Mouse (Mus musculus) ovary, adult 18-20 months (tissue): ENCODE measurements around the gene Cfap157.

Source experiments
- DNase-seq: peaks from one replicate; pipeline ENCODE4 v3.0.0; 2022; ENCODE audit warnings: low spot score, mixed read lengths

The Cfap157 gene

DNA sequence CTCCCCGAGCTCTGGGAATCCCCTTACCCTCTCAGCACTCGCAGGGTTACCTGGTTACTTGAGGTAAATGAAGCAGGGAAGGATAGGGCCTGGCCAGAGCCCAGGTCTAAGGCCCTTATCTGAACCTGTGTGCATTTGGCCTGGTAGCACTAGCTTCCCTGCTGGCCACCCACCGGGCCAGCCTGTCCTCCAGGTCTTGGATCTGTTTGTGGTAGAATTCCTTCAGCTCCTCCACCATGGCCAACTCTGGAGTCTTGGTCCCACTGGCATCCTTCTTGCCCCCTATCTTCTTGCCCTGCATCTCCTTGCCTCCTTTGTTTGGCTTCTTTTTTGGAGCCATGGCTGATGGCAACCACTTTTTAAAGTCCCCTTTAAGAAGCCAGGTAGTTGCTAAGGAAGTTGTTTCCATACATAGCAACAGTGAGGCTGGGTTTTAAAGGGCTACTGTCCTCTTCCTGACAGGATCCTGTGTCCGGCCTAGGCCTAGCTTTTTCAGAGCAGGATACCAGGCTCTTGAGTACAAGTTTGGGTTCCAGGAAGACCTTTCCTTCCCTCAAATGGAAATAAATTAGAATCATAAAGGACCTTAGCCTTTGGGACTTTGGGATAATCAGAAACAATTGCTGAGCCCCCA, at the start of gene Cfap157:
Gene Cfap157, minus strand, starts transcription at position 381 of the 634 bp plus-strand sequence.
- DNase-seq, result no peak

DNA sequence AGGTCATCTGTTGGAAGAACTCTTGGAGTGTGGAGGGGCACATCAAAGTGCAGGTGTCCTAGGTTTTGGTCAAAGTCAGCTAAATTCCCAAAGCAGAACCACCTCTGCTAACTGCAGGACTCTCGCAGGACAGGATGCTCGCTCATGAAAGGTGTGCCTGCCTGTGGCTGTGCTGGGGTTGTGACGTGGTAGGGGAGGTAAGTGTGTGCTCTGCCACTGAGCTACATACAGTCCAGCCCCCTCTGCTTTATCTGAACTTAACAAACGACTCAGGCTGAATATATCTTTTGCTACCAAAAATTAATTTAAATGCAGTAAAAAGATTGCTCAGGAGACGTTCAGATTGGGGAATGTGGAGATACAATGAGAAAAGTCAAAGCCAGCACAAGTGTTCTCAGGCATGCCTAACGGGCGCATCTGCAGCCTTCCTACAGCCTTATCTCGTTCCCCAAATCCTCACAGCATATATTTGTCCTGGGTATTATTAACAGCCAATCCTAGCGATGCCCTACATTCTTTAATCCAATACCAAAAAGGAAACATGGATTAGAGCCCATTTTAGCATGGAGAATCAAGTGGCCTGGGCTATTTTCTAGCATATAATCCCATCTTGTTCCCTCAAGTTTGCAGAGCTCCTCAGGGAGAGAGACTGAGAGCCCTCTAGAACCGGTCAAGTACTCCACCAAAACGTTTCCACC, 44.9 kb upstream of the Cfap157 start:
- DNase-seq, result no peak

DNA sequence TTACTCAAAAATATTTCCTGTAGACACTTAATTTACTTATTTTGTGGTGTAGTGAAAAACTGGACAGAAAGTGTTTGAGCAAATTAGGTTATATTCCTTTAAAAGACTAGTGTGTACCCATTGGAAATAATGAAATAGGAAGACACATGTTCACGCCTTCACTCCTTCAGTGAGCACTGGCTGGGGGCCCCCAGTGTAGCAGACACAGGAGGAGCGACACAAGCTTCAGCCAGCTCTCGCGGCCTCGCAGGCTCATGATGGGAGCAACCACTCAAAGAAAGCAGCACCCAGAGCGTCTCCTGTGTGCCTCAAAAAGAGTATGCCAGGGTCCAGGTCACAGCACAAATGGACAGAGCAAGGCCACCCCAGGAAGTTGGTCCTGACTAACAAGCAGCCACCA, 41.6 kb upstream of the Cfap157 start:
- DNase-seq, result no peak

- DNase-seq, result no peak
Measured at GRCm38 (mm10) chr2:32824778-32825177, 40.5 kb upstream of the Cfap157 start.

GRCm38 (mm10) chr2:32824181-32824580, 40.0 kb upstream of the Cfap157 start:
- no peak for DNase-seq

GRCm38 (mm10) chr2:32823579-32824154, 39.4 kb upstream of the Cfap157 start:
- DNase-seq, result no peak

- DNase-seq, result no peak
Measured at GRCm38 (mm10) chr2:32823153-32823552, 38.9 kb upstream of the Cfap157 start.

- DNase-seq, result no peak
Measured at GRCm38 (mm10) chr2:32822643-32823042, 38.4 kb upstream of the Cfap157 start.

DNA sequence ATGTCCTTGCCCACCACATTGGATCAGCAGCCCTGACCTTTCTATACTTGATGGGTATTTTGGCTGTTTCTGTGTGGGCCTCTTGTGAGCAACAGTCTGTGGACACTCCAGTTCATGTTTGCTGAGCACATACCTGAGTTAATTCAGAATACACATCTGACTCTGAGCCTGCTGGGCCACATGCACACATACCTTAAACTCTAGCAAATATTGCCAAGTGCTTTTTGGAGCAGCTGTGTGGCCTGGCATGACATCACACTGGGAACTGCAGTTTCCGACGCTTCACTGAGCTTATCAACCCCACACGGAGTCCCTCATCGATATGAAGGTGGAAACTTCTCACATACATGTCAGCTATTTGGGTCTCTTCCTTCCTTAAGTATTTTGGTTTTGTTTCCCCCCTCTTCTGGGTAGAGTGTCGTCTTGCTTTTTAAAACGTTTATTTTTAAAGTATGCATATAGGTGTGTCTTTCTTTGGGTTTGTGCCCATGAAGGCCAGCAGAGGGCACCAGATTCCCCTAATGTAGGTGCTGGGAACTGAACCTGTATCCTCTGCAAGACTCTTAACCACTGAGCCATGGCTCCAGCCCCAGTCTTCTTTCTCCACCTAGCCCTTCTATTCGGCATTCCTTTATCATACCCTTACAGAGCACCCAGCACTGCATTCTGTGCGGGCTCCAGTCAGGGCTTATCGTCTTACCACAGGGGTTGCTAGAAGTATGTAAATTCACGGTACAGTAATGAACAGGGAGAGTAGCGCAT, 37.0 kb upstream of the Cfap157 start:
- no peak for DNase-seq

- no peak for DNase-seq
Measured at GRCm38 (mm10) chr2:32818208-32818607, 34.0 kb upstream of the Cfap157 start.

- DNase-seq, result no peak
Measured at GRCm38 (mm10) chr2:32817589-32817988, 33.4 kb upstream of the Cfap157 start.

DNA sequence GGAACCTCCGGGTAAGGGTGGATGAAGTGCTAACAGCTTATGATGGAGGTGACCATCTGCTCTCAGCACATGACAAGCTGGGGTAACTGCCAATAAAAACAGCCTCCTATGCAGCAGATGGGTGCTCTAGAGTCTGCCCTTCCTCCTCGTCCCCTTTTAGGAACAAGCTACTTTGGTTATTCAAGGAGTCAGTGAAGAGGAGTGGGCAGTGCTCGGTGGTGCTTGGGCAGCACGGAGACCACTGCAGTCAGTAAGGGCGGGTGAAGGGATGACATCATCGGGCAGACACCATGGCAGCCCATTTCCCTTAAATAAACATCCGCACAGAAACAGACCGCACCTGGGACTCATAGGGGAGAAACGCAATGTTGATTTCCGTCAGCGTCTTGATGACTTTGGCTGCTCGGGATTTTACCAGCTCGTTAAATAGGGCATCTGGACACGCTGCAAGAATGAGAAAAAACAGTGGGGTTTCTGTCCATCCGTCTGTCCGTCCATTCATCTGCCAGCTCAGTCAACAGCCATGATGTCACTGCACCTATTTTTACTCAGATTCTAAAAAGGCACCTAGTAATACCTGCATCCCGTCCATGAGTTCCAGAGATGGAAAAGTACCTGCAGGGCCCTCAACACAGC, 32.8 kb upstream of the Cfap157 start:
- no peak for DNase-seq

- DNase-seq, result no peak
Measured at GRCm38 (mm10) chr2:32816497-32816896, 32.3 kb upstream of the Cfap157 start.

DNA sequence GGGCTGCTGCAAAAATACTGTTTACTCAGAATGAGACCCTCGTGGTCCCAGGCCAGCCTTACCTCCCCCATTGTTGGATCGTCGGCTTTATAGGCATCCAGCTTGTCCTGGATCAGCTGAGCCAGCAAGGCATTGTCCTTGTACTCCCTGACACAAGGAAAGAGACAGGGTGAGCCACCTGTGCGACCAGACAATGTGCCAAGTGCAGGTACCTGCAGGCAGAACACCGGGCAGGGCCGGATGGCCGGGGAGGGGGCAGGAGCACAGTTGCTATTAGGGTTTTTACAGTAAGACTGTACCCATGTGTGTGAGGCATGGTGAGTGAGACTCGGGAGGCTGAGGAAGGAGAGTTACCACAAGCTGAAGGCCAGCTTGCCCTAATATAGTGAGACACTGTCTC, 27.7 kb upstream of the Cfap157 start:
- DNase-seq, result no peak

DNA sequence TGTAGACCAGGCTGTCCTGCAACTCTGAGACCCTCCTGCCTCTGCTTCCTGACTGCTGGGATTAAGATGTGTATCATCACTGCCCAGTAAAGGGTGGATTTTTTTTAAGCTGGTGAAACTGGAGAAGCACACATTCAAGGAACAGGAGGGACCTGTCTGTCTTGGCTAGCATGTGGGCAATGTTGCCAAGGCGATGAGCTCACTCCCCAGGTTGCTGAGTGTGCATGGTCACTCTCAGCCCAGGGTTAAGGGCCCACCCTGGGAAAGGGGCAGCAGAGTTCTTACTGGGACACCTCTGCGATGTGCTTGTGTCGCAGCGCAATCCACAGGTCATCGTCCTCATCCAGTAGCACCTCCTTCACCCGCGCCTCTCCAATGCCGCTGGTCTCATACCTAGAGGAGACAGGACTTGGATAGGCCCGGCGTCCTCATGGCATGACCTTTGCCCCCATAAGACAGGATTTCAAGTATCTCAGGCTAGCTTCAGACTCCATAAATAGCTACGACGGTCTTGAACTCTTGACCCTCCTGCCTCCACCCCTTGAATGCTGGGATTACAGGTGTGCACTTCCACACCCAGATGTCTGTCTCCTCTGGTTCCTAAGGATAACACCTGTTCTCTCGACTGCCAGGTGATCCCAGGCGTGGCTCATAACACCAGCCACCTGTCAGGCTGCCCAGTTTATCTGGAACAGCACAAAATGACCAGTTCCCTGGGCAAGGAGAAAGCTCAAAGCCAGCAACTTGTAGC, 24.8 kb upstream of the Cfap157 start:
- DNase-seq, result no peak

GRCm38 (mm10) chr2:32798251-32798962, 14.2 kb upstream of the Cfap157 start:
- DNase-seq, result no peak

- no peak for DNase-seq
Measured at GRCm38 (mm10) chr2:32795748-32796418, 11.7 kb upstream of the Cfap157 start.

- no peak for DNase-seq
Measured at GRCm38 (mm10) chr2:32791297-32791696, 7.1 kb upstream of the Cfap157 start.

DNA sequence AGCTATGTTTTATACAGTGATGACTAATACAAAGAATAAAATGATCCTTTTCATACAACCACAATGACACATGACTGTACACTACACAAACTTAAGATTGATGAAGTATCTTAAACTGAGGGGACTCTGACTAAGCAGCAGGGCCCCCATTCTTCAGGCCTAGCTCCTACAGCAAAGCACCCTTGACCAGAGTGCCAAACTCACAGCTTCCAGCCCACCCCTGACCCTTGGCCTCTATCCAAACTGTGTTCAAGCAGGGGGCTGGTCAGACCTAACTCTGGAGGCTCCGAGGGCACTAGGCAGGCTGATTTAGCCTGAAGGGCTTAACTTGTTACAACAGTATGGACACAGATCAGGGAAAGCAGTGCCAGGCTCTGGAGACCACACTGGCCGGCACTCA, 4.4 kb upstream of the Cfap157 start:
- no peak for DNase-seq

- DNase-seq, result no peak
Measured at GRCm38 (mm10) chr2:32787176-32787575, 2.9 kb upstream of the Cfap157 start.
